Mouse (Mus musculus) thymus, adult 2 months (tissue): ENCODE measurements at regions not wholly inside any gene's neighbourhood (a gene's known extent, or its start where the extent isn't known, plus 50 kb on each side); places are given as distances from the start of the nearest gene placed in this dataset.

ENCODE experiments used
- DNase-seq: peaks from one replicate; pipeline ENCODE4 v3.0.0; 2021
- H3K27ac ChIP-seq: fragments of 200-500 bp; 2 replicates; pipeline ENCODE4 v1.5.1; 2012; ENCODE audit warnings: low read length, control low read depth; ENCODE audit not compliant: control insufficient read depth, insufficient read depth
- H3K27me3 ChIP-seq: fragments of 200-500 bp; 2 replicates; pipeline ENCODE4 v1.6.1; 2012; ENCODE audit warnings: mild to moderate bottlenecking, low read length, moderate library complexity, mixed read lengths; ENCODE audit not compliant: control insufficient read depth, insufficient read depth
- H3K36me3 ChIP-seq: fragments of 200-500 bp; 2 replicates; pipeline ENCODE4 v1.6.1; 2012; ENCODE audit warnings: mild to moderate bottlenecking, low read length, moderate library complexity; ENCODE audit not compliant: control insufficient read depth, insufficient read depth
- H3K4me1 ChIP-seq: fragments of 200-500 bp; replicated peaks from 2 replicates; pipeline ENCODE4 v1.6.1; 2012; ENCODE audit warnings: low read length; ENCODE audit not compliant: control insufficient read depth, insufficient read depth
- H3K4me3 ChIP-seq: fragments of 200-500 bp; 2 replicates; pipeline ENCODE4 v1.5.1; 2012; ENCODE audit warnings: mild to moderate bottlenecking, low read length, control low read depth, moderate library complexity; ENCODE audit not compliant: control insufficient read depth, insufficient read depth
- CTCF ChIP-seq: fragments of 200-500 bp; IDR thresholded peaks from 2 replicates; pipeline ENCODE4 v1.5.1; 2012; ENCODE audit warnings: mild to moderate bottlenecking, control low read depth, low read length, moderate library complexity, borderline replicate concordance; ENCODE audit not compliant: control insufficient read depth, poor library complexity, insufficient read depth; ENCODE audit errors: extremely low read depth
- POLR2A ChIP-seq: fragments of 200-500 bp; IDR thresholded peaks from 2 replicates; pipeline ENCODE4 v1.6.1; 2012; ENCODE audit warnings: mild to moderate bottlenecking, low read length, control low read depth, moderate library complexity; ENCODE audit not compliant: control insufficient read depth, poor library complexity, insufficient read depth; ENCODE audit errors: extremely low read depth
- WGBS: fragments of 180-500 bp; shearing (Covaris S2); methylation state at CpG from one replicate; pipeline ENCODE4 v1.1.7; 2018; 5-methylcytosine and 5-hydroxymethylcytosine counted together

DNA sequence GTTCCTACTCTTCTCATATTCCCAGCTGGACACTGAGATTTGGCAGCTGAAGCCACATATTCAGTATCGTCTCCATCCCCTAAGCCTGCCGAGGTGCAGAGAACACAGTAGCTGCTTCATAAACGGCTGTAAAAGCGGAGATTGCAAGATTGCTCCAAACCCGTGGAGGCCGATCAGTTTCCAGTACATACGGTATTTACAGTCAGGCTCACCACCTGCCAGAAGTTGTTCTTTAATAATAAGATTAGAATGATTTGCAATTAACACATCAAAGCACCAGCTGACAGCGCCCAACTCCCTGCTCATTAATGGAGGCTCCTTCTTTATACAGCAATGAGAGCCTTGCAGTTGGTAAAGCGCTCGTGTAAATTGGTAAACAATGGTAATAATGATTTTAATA, 75.1 kb downstream of the Mycn start:
- H3K36me3 ChIP-seq = no peaks in the 10 kb centered on the region
- 98% methylated on average over 10 of the region's 10 CpGs for WGBS
- no peak for DNase-seq
- no peak overlapping the region for H3K4me3 ChIP-seq
- no peak overlapping the region for H3K27ac ChIP-seq
- H3K27me3 ChIP-seq = no peaks in the 10 kb centered on the region
- no peaks in the 10 kb centered on the region for H3K4me1 ChIP-seq
- TF ChIP-seq POLR2A (no peak), CTCF (no peak)

GRCm38 (mm10) chr12:12850681-12851080, 91.0 kb downstream of the Mycn start:
- no peaks in the 10 kb centered on the region for H3K36me3 ChIP-seq
- H3K27ac ChIP-seq = no peak overlapping the region
- WGBS = 65% methylated on average over 2 of the region's 2 CpGs
- no peaks in the 10 kb centered on the region for H3K4me1 ChIP-seq
- TF ChIP-seq POLR2A (no peak), CTCF (no peak)
- H3K4me3 ChIP-seq = no peak overlapping the region
- no peak for DNase-seq
- H3K27me3 ChIP-seq = no peaks in the 10 kb centered on the region

DNA sequence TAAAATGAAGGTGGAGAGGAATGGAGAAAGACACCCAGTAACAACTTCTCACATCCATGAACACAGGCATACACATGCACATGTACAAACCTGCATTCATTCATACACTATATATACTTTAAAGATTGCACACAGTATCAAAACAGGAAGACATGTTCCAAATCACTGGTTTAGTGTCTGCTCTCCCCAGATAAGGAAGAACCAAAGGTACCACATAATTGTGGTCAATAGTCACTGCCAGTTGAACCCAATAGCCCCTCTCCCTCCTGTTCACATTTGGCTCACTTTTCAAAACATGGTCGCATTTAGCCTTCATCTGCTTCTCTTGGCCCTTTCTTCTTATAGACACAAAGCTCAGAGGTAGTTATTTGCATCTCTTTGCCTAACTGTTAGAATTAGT, 95.0 kb downstream of the Mycn start:
- TF ChIP-seq CTCF (no peak), POLR2A (no peak)
- DNase-seq = no peak
- 33% methylated on average over 1 of the region's 1 CpGs for WGBS
- Histone ChIP-seq H3K36me3 (no peaks in the 10 kb centered on the region), H3K27ac (no peak overlapping the region), H3K4me1 (no peaks in the 10 kb centered on the region), H3K27me3 (no peaks in the 10 kb centered on the region), H3K4me3 (no peak overlapping the region)

- Histone ChIP-seq H3K27me3 (no peaks in the 10 kb centered on the region), H3K36me3 (no peaks in the 10 kb centered on the region), H3K4me1 (no peaks in the 10 kb centered on the region; the same call in 1 of the 2 replicates), H3K4me3 (no peak overlapping the region), H3K27ac (no peak overlapping the region)
- no peak for DNase-seq
- WGBS = 84% methylated on average over 17 of the region's 17 CpGs
- TF ChIP-seq POLR2A = no peak
- no peak for TF ChIP-seq CTCF
These were observed 99.3 kb downstream of the Mycn start for GRCm38 (mm10) chr12:12842247-12842957.

DNA sequence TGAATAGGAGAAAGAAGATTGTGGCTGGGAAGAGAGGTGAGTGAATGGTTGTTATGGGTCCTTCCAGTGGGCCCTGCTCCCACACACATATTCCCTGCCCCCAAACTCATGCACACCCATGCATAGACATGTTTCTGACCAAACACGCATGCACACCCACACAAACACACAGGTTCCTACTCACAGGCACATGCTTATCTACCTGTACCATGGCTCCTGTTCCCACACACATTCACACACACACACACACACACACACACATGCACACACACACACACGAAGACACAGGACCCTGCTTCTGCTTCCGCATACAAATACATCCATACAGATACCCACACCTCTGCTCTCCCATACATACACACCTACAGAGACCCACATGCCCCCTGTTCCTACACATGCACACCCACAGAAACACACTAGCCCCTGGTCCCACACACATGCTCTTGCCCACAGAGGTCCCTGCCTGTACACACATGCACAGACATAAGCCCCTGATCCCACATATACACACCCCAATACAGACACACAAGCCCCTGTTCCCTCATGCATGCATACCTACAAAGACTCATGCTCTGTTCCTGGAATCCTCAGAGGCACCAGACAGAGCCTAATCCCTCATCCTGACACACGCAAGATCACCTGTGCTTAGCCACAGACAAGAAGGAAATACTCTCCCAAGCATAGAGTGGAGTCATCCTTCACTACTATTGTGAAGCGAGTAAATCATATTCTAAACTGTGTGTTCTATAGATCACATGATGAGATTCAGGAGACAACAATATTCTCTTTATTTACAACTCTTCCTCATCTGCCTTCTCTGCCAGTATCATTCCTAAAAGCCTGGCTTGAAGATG, 100.1 kb downstream of the Mycn start:
- TF ChIP-seq POLR2A = no peak
- TF ChIP-seq CTCF = no peak
- Histone ChIP-seq H3K4me3 (no peak overlapping the region), H3K4me1 (no peaks in the 10 kb centered on the region; the same call in 1 of the 2 replicates), H3K27me3 (no peaks in the 10 kb centered on the region), H3K36me3 (no peaks in the 10 kb centered on the region), H3K27ac (no peak overlapping the region)
- WGBS = 97% methylated on average over 5 of the region's 5 CpGs
- DNase-seq = no peak

DNA sequence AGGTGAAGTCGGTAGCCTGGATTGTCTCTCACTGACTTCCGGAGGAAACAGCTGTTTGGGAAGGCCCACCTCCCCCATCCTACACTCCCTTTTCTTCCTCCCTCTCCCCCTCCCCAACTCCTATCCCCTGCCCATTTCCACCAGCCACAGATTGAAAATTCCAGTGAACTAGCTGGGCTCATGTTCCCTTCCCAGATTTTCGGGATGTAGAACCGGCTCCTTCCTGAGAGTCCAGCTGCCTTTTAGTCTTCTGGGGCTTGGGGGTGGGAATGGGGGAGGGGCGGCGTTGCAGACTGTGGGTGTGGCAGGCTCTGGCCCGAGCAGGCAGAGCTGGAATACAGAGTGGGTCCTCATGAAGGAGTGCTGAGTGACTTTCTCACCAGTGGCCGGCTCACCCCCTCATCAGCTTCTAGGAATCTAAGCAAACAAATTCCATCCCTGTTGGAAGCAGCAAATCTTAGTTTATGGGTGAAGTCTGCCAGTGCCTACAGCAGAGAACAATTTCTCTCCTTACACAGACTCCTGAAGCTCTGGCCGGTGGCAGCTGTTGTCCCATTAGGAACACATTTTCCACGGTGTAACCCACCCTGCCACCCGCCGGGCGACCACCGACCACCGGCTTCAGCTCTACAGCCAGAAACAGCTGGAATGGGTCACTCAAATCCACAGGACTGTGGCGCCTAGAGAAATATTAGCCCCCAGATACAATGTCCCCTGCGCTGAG, 100.9 kb downstream of the Mycn start:
- no peak for DNase-seq
- Histone ChIP-seq H3K27ac (no peak overlapping the region), H3K4me1 (no peaks in the 10 kb centered on the region; the same call in 1 of the 2 replicates), H3K36me3 (no peaks in the 10 kb centered on the region), H3K4me3 (no peak overlapping the region), H3K27me3 (no peaks in the 10 kb centered on the region)
- WGBS = 80% methylated on average over 17 of the region's 17 CpGs
- no peak for TF ChIP-seq CTCF
- TF ChIP-seq POLR2A = no peak
